Mouse (Mus musculus) embryo, embryonic 9.5 days (tissue): ENCODE results near the gene Mrtfb.
"Not testable (repeated sequence)": the region's sequence is repeated elsewhere in the genome, so short reads cannot be mapped to it uniquely, and the experiment has no call there.

Experiments
- DNase-seq: peaks from one replicate; pipeline ENCODE4 v3.0.0-alpha.2; 2017; ENCODE audit errors: extremely low spot score

Gene Mrtfb

GRCm38 (mm10) chr16:13276258-13276657, 20.0 kb downstream of the Mrtfb start:
- no peak for DNase-seq

GRCm38 (mm10) chr16:13276709-13277399, 20.6 kb downstream of the Mrtfb start:
- DNase-seq = no peak

- DNase-seq = not testable (repeated sequence)
These were observed 30.1 kb downstream of the Mrtfb start for GRCm38 (mm10) chr16:13286425-13286824.

- no peak for DNase-seq
These were observed 41.6 kb downstream of the Mrtfb start for GRCm38 (mm10) chr16:13297860-13298259.

- no peak for DNase-seq
These were observed 42.7 kb downstream of the Mrtfb start for GRCm38 (mm10) chr16:13298991-13299390.

- no peak for DNase-seq
These were observed 49.9 kb downstream of the Mrtfb start for GRCm38 (mm10) chr16:13306065-13306695.

- no peak for DNase-seq
These were observed 53.9 kb downstream of the Mrtfb start for GRCm38 (mm10) chr16:13310096-13310683.

GRCm38 (mm10) chr16:13311374-13311773, 55.1 kb downstream of the Mrtfb start:
- DNase-seq = no peak

- DNase-seq = no peak
These were observed 56.9 kb downstream of the Mrtfb start for GRCm38 (mm10) chr16:13313096-13313719.

- no peak for DNase-seq
These were observed 67.5 kb downstream of the Mrtfb start for GRCm38 (mm10) chr16:13323751-13324150.

- DNase-seq = no peak
These were observed 70.3 kb downstream of the Mrtfb start for GRCm38 (mm10) chr16:13326622-13327021.

- DNase-seq = no peak
These were observed 72.4 kb downstream of the Mrtfb start for GRCm38 (mm10) chr16:13328646-13329045.

GRCm38 (mm10) chr16:13329640-13330039, 73.4 kb downstream of the Mrtfb start:
- no peak for DNase-seq

GRCm38 (mm10) chr16:13330221-13330659, 74.0 kb downstream of the Mrtfb start:
- no peak for DNase-seq

- no peak for DNase-seq
These were observed 75.6 kb downstream of the Mrtfb start for GRCm38 (mm10) chr16:13331898-13332297.

- no peak for DNase-seq
These were observed 76.3 kb downstream of the Mrtfb start for GRCm38 (mm10) chr16:13332536-13332935.

- no peak for DNase-seq
These were observed 77.6 kb downstream of the Mrtfb start for GRCm38 (mm10) chr16:13333781-13334341.

GRCm38 (mm10) chr16:13336503-13337230, 80.4 kb downstream of the Mrtfb start:
- no peak for DNase-seq

- no peak for DNase-seq
These were observed 81.8 kb downstream of the Mrtfb start for GRCm38 (mm10) chr16:13338094-13338493.

- DNase-seq = no peak
These were observed 83.2 kb downstream of the Mrtfb start for GRCm38 (mm10) chr16:13339433-13339832.

- DNase-seq = not testable (repeated sequence)
These were observed 89.5 kb downstream of the Mrtfb start for GRCm38 (mm10) chr16:13345822-13346221.

GRCm38 (mm10) chr16:13350729-13351128, 94.4 kb downstream of the Mrtfb start:
- DNase-seq = no peak
